Mouse (Mus musculus) adrenal gland, adult 18-20 months (tissue): ENCODE results near the gene Akr7a5. TPM values are rescaled to one million over a fixed set of nuclear protein-coding genes. Genes with fewer than 3 reads are reported as not detected.

Source experiments
- DNase-seq, 2 experiments: peaks; one replicate each; pipeline ENCODE4 v3.0.0; 2021 to 2022; ENCODE audit warnings: low spot score in 2 of 2
- long read RNA-seq, 2 experiments: library from polyadenylated mRNA; stranded (forward); transcript quantifications; one replicate each; pipeline ENCODE4 v2.0.0; 2021
- total RNA-seq, 2 experiments: library from RNA; stranded (reverse); gene quantifications; 1 replicate in 1 of 2; 2 replicates in 1 of 2; pipeline ENCODE4 v1.2.3; 2021

Gene Akr7a5
- 10 to 100 TPM; 59.3 to 71.3 TPM for total RNA-seq
- long read RNA-seq, experiment 1, transcript Akr7a5-201 (7 exons, 1,288 nt): major isoform, 43 of 44 reads
- long read RNA-seq, experiment 1, partial matches to known transcripts: 0 of 44 reads
- long read RNA-seq, experiment 1, other reads (novel, unspliced or antisense): 1 of 44 reads
- long read RNA-seq, experiment 2, transcript Akr7a5-201 (7 exons, 1,288 nt): major isoform, 133 of 140 reads
- long read RNA-seq, experiment 2, partial matches to known transcripts: 4 of 140 reads
- long read RNA-seq, experiment 2, other reads (novel, unspliced or antisense): 3 of 140 reads

DNA sequence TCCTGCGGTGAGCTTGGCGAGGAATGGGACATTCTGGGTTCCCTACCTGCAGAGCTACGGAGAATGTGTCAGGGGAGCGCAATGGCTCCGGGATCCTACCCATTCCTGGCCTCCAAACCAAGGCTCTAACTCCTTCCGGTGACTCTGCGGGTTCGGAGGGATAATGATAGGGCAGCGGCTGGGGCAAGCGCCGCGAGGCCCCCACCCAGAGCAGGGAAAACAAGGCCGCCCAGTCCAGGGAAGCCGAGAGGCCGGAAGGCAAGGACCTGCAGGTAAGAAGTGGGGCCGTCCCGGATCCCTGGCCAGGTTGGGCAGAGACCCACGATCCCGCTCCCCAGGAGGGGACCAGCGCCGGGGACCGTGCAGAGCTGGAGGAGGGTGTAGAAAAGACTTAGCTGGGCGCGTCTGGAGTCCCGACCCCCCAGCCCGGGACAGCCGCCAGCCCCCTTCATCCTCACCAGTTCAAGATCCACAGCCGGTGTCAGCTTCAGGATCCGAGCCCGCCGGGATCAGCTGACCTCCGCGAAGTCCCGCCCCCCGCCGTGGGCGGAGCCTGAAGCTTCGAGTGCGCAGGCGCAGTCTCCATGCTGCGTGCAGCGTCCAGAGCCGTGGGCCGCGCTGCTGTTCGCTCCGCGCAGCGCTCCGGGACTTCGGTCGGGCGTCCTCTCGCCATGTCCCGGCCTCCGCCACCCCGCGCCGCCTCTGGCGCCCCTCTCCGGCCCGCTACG lies at the start of gene Akr7a5, which contains the start of gene Pqlc2:
TSS of gene Akr7a5 (plus strand) at position 574 of the 728 bp plus-strand sequence.
TSS of gene Pqlc2 (minus strand) at position 538 of the 728 bp plus-strand sequence.
- DNase-seq: peak; percentile 99 to 100

DNA sequence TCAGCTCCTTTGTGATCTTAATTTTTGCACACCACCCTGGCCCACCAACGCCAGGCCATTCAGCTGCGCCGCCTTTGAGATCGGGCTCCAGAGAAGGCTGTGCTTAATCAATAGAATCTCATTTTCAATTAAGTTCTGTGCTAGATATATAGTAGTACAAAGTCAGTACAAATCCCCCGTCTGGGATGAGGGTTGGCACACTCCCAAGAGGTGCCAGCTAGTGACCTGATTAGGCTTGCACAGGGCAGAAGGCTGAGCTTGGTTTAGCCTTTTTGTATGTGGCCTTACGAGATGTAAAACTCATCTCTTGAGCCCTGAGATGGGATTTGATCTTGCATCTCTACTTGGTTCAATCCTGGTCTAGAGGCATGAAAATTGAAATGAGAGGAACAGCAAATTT lies 47.6 kb upstream of the Akr7a5 start:
- DNase-seq: no peak

DNA sequence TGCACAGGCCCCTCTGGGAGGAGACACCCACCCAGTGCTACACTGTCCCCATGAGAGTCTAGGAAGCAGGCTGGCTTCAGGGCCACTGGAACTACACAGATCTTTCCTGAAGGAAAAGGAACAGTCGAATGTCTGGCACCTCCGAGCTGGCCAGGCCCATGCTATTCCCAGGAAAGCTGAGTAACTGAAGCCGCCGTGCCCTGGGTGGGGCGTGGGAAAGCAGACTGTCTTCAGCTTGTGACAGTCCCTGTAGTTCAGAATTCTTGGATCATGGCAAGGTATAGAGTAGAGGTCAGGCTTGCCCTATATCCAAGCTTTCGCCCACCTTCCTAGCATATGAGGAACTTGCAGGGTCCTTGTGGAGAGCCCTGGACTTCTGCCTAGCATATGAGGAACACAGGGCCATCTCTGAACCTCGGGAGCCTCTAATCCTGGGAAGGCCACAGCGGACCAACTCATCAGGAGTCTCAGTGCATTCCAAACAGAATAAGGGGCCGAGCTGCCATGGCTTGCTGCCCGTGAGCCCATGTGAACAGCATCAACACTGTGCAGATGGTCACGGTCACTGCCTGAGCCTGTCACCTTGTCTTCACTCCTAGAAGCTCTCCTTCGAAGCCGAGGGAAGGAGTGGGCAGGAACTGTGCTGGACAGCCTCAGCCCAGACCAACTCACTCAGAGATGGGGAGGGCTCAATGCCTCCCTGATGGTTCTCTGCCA lies 44.6 kb upstream of the Akr7a5 start:
- no peak for DNase-seq

DNA sequence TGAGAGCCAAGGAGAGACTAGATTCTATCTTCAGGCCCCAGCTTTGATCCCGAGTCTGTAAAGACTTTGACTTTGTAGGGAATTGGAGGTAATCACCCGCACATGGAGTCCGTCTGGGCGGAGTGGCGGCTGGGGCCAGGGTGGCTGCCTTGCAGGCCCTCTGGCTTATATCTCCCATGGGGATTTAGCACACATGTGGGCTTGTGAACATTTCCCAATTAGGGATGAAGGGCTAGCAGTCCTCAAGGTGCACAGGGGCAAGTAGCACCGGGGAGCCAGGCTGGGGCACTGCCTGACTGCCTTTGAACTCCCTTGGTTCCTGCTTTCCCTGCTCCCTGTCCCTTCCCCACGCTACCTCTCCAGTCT lies 44.1 kb upstream of the Akr7a5 start:
- DNase-seq: no peak

DNA sequence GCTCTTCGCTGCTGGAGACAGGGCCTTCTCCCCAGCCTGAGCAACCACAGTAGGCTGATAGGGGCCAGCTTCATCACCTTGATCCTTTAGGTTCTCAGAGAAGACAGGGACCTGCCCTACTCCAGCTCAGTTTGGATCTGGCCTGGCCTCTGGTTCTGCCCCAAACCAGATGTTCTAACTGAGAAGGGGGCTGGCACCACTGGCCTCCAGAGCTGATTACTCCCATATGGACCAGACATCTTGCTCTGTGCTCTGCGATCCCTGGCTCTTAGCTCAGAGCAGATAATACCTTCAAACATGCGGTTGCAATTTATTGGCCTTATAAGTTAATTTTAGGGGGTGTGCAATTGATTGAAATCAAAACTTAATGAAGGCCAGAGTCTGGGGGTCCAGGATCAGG lies 43.2 kb upstream of the Akr7a5 start:
- no peak for DNase-seq

DNA sequence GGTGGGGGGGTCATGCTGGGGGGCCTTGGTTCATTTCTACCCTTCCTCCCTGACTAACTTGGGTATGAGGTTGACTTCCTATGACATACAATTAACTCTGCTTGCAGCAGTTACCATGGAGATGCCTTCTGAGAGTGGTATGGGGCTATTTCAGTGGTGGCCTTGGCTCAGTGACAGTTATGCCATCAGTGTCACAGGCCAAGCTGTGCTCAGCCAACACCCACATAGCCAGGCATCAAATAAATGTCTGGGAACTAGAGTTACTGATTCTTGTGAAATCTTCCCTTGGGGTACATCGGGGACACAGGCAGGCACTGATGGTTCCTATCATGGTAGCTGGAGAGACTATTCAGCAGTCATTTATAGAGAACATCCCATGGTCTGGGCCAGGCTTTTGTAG lies 42.3 kb upstream of the Akr7a5 start:
- no peak for DNase-seq

DNA sequence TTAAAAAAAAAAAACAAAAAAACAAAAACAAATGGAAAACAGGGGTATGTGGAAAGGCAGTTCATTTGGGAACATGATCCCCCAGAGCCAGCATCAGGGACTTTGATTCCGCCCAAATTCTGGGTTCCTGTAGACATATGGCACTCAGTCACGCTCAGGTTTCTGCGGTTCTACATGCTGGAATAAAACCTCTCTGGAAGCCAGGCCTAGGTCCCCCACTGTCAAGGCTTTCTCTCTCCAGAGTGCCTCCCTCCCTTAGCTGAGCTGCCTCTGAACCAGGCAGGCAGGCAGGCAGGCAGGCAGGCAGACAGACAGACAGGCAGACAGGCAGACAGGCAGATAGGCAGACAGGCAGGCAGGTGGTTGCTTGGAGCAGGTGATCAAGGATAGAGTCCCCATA lies 40.4 kb upstream of the Akr7a5 start:
- no peak for DNase-seq

DNA sequence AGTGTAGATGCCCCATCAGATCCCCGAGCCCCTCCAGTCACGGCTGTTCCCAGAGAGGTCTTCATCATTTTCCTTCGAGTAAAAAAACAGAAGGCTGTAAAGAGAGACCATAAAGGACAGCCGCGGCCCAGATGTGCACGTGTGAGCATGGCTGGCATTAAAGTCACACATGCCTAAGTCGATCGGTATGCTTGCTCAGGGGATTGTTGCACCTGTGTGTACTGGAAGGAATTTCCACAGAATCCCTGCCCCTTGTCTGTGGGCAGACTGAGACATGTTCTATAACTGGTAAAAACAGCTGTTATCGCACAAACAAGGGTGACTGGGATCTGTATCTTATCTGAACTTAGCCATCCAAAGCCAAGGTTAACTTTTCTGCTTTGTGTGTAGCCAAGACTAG lies 39.0 kb upstream of the Akr7a5 start:
- DNase-seq: no peak

DNA sequence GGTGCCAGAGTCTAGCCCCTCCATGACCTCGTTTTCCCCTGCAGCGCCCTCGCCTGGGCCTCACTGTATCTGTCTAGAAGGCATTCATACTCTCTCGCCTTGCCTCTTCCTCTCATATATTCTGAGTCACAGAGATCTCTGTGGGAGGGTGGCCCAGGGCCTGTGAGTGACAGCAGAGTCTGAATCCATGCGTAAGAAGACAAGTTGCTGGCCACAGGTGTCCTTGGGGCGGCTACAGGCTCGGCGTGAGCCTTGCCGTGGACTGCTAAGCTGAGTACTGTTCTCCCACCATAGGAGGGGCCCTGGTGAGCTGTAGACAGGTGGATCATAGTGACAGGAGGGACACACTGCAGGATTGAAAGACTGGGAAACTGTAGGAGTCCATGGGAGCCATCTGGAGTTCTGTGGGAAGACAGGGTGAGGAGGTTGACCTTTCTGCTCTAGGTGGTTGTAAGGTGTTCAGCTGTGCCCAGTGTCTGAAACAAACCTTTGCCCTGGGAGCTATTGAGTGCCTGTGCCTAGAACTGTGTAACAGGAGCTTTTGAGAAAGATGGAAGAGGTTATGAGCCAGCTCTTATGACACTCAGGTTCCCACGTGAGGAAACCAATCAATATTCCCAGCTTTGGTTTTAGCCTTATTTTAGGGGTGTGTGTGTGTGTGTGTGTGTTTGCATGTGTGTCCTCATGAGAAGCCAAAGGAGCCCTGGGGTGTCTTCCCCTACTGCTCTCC lies 37.4 kb upstream of the Akr7a5 start:
- no peak for DNase-seq

DNA sequence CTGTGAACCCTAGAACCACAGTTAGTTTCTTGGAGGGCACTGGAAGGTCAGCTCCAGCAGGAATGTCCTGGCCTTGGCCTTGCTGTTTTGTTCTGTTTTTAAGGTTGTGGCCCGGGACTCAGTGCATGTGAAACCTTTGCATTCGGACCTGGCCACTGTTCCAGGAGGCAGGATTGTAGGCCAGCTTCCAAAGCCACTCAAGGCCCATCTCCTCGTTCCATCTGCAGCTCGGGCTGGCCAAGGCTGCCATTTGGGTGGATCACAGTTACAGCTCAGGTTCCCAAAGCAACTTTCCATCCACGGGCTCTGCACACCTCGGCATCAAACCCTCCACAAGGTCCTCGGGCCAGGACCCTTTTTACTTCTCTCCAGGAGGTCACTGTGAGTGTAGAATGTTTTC lies 36.0 kb upstream of the Akr7a5 start:
- no peak for DNase-seq

DNA sequence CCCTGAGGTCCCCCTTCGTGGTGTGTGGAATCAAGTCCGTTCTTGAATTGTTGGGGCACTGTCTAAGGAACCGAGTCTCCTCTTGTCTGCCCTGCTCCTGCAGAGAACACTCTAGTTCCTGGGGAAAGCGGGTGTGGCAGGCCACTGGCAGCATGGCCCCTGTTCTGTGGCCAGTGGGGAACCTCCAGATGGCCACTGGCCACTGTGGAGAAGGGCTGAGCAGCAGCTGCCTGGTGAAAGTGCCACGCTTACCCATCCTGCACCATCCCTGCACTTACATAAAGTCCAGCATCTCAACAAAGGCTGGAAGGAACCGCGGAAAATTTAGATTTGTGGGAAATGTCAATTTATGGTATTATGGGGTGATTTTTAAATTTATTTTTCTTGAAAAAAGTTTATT lies 34.1 kb upstream of the Akr7a5 start:
- DNase-seq: no peak

DNA sequence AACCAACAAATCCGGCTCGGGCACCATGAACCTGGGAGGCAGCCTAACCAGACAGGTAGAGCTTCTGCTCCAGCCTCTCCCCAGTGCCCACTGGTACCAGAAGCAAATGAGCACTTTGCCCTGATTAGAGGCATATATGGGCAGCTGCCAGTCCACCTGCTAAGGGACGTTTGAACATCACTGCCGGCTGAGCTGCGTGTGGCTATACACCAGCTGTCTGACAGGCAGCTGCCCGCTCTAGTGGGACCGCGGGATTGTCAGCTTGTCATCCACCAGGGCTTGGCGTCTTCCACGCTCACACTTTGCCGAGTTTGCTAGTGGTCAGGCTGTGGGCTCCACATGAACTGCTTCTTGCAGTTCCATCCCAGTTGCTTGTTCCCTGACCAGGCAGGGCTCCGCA lies 30.0 kb upstream of the Akr7a5 start:
- DNase-seq: no peak

DNA sequence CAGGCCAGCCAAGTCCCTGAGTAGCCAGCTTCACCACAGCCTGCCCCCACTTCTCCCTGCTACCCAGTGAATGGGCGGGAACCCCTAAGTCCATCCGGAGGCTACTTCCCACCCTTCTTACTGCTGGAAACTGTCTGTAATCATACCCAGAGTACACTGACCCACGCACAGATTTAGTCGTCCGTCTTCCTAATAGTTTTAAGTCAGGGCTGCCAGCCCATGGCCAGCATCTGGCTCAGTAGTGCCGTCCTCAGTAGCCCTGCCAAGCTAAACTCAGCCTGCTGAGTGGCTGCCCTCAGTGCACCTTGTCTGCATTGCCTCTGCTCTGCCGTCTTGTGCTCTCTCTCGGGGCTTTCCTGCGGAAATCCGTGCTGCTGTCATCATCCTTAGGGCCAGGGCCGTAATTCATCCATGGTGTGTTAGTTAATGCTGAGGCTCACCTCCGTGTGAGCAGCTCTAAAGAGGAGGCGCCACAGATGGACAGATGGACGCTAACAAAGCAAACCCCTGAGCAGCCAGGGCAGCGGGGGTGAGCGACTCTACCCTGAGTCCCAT lies 28.7 kb upstream of the Akr7a5 start:
- DNase-seq: no peak

DNA sequence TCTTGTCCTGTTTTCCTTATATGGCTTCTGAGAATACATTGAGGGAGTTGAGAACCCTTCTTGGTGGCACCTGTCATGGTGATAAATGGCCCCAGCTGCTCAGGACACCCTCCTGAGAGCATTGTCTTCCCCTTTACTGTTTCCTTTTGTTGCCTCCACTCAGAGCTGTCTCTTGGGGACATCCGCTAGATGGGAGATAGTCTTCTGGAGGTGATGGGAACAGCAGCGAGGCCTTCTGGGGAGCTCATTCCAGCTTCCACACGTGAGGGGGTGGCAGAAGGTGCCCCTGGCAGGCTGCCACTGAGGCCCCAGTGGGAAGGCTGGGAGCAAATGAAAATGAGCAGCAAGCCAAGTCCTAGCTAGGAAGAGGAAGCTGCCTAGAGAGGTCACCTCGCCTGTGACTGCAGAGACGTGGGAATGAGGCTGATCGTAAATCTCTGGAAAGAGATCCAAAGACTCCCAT lies 27.6 kb upstream of the Akr7a5 start:
- no peak for DNase-seq

DNA sequence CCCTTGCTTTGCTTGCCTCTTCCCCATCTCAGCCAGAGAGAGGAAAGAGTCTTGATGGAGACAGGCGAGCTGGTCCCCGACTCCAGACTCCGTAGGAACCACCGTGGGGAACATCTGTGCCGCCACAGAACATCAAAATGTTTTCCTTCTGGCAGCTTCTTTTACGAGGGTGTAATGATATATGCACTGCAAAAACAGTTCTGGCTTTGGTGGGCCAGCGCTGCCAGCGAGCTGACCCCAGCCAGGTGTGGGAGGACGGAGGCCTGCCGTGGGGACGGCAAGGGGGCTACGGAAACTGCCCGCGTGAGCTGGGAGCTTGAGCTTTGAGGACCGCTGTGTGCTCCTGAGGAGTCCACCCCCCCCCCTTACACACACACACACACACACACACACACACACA lies 25.7 kb upstream of the Akr7a5 start:
- no peak for DNase-seq

DNA sequence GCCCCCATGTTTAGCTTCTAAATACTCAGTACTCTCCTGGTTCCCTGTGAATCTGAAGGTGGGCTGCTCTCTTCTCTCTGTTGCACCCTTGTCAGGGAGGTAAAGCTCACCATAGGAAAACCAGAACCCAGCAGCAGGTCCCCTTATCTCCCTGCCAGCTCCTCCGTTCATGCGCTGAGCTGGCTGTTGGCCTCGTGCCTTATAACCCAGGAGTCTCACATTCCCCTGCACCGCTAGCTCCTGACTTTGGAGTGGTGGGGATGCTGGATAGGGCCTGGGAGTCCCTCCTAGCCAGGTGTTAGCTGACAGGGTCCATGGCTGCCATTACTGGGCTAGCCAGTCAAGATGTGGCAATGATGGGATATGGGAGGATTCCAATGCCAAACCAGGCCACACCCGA lies 24.3 kb upstream of the Akr7a5 start:
- no peak for DNase-seq

DNA sequence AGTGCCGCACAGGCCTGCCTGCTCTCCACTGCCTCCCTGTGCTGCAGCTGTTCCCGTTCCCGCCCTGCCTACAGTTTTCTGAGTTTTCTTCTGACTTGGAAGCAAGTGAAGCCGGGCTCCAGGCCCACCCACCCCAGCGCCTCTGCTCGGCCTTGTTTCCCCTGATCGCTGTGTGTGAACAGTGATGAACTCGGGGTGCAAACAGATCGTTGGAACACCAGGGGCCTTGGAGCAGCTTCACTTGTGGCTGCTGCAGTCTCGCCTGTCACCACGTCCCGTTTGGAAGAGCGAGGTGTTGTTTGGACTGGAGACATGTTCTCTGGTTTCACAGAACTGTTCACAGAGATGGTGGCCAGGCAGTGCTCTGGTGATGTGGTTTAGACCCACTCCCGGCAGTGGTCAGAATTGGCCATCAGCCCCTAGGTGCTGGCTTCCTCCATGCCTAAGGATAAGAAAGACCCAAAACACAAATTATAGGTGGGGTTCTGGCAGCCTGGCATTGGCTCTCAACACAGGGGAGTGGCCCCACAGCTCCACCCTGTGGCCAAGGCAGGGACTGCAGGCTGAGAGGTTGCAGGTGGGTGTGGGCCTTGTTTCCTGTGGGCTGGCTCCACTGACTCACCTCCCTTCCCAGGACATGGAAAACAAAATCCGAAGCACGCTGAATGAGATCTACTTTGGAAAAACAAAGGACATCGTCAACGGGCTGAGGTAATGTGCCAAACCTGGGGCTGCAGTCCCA lies 23.3 kb upstream of the Akr7a5 start:
- peak; percentile 88 to 91 for DNase-seq

DNA sequence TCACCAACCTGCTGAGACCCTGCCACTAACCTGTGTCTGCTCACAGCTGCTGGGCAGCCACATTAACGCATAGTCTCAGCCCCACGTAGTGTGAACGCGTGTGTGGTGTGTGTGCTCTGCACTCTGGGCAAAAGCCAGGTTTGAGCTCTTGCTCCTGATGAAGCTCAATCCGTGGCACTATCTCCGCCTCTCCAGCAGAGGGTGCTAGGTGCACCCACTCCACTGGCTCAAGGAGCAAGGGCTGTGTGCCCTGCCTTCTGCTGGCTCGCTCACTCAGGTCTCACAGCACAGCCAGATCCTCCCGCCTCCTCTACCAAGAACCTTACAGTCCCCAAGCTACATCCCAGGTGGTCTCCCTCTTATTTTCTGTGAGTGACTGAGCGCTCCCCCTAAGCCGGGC lies 21.5 kb upstream of the Akr7a5 start:
- DNase-seq: peak in 1 of 2 experiments; percentile 44

DNA sequence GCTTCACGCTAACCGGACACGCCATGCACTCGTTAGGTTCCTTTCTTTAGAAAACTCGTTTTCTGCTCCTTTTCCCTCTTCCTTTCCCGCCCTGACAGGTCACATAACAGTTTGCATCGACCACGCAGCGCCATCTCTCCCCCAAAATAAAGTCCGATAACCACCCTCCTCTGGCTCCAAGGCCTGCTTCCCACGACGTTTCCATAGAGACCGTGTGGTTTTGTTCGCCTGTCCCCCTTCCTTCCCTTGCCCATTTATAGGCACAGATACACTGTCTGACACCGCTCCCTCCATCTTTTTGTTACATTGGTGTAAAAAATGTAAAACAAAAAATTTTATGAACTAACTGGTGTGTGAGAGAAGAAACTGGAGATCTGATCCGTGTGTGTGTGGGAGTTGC lies 19.4 kb upstream of the Akr7a5 start:
- no peak for DNase-seq

DNA sequence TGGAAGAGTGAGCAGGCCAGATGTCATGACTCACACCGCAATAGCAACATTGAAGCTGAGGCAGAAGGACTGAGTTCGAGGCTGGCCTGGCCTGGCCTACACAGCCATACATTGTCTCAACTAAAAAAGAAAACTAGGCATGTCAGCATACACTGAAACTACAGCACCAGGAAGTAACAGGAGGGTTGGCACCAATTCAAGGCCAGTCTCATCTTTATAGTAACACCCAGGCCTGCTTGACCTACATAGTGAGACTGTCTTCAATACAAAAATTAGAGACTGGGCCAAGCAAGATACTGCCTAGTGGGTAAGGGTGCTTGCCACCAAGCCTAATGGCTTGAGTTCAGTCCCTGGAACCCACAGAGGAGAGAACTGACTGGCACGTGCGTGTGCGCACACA lies 18.5 kb upstream of the Akr7a5 start:
- DNase-seq: no peak
